Mouse (Mus musculus) kidney, embryonic 15.5 days (tissue): ENCODE data around the gene 9930111J21Rik2. TPM values are rescaled to one million over a fixed set of nuclear protein-coding genes. Genes with fewer than 3 reads are reported as not detected.
"Not testable (repeated sequence)": the region's sequence is repeated elsewhere in the genome, so short reads cannot be mapped to it uniquely, and the experiment has no call there.

Experiments
- ATAC-seq: fragments of 200-750 bp; cut with Nextera tagmentation; replicated peaks from 2 replicates; pipeline ENCODE4 v1.8.0; 2017; ENCODE audit warnings: moderate TSS enrichment; ENCODE audit not compliant: low FRiP score
- H3K27ac ChIP-seq: fragments of 300-500 bp; sonication (generic); 2 replicates; pipeline ENCODE4 v1.5.1; 2015; ENCODE audit warnings: mild to moderate bottlenecking, inconsistent platforms
- H3K27me3 ChIP-seq: fragments of 300-500 bp; sonication (generic); 2 replicates; pipeline ENCODE4 v1.6.1; 2015; ENCODE audit warnings: inconsistent platforms
- H3K36me3 ChIP-seq: fragments of 300-500 bp; sonication (generic); 2 replicates; pipeline ENCODE4 v1.6.1; 2015; ENCODE audit warnings: inconsistent platforms
- H3K4me1 ChIP-seq: fragments of 300-500 bp; sonication (generic); 2 replicates; pipeline ENCODE4 v1.6.1; 2015; ENCODE audit warnings: inconsistent platforms
- H3K4me2 ChIP-seq: fragments of 300-500 bp; sonication (generic); 2 replicates; pipeline ENCODE4 v1.6.1; 2015; ENCODE audit warnings: moderate library complexity, mild to moderate bottlenecking, inconsistent platforms
- H3K4me3 ChIP-seq: fragments of 300-500 bp; sonication (generic); replicated peaks from 2 replicates; pipeline ENCODE4 v1.5.1; 2015; ENCODE audit warnings: mild to moderate bottlenecking, inconsistent platforms
- H3K9ac ChIP-seq: fragments of 300-500 bp; sonication (generic); 2 replicates; pipeline ENCODE4 v1.6.1; 2015; ENCODE audit warnings: mild to moderate bottlenecking, inconsistent platforms
- H3K9me3 ChIP-seq: fragments of 300-500 bp; sonication (generic); replicated peaks from 2 replicates; pipeline ENCODE4 v1.6.1; 2016; ENCODE audit warnings: inconsistent platforms
- WGBS: fragments of 180-500 bp; shearing (Covaris S2); methylation state at CpG from one replicate; pipeline ENCODE4 v1.1.7; 2015; ENCODE audit warnings: mixed read lengths; 5-methylcytosine and 5-hydroxymethylcytosine counted together
- polyA plus RNA-seq: library from polyadenylated mRNA; unstranded; fragments of >200 nt; fragmentation: Nextera tagmentation; extraction: Ambion mirVana; gene quantifications from 2 replicates; pipeline ENCODE4 v1.2.1, GENCODE M21; 2015

9930111J21Rik2 gene
- polyA plus RNA-seq, 1 experiment from 2014 or later: 0.93 TPM

DNA sequence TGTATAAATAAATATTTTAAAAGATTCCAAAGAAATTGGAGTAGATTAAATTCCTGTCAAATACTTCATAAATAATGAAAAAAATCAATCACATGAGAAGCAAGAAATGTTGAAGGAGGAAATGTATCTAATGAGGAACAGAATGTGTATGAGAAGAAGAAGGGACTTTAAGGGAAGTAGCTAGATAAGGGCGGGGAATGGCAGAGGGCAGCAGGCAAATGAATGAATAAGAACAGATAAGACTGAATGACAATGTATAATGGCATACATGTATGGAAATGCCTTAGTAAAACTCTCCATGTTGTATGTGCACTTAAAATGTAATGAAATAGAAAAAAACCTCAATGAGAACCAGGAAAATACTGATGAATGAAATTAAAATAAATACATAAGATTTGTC lies 17.3 kb upstream of the 9930111J21Rik2 start:
- Histone ChIP-seq H3K27ac (no peak overlapping the region), H3K4me1 (no peaks in the 10 kb centered on the region), H3K36me3 (no peaks in the 10 kb centered on the region), H3K4me2 (no peak overlapping the region), H3K27me3 (no peaks in the 10 kb centered on the region), H3K4me3 (no peak overlapping the region), H3K9ac (no peak overlapping the region), H3K9me3 (no peaks in the 10 kb centered on the region)
- no peak for ATAC-seq
- 92% methylated on average over 1 of the region's 1 CpGs for WGBS

DNA sequence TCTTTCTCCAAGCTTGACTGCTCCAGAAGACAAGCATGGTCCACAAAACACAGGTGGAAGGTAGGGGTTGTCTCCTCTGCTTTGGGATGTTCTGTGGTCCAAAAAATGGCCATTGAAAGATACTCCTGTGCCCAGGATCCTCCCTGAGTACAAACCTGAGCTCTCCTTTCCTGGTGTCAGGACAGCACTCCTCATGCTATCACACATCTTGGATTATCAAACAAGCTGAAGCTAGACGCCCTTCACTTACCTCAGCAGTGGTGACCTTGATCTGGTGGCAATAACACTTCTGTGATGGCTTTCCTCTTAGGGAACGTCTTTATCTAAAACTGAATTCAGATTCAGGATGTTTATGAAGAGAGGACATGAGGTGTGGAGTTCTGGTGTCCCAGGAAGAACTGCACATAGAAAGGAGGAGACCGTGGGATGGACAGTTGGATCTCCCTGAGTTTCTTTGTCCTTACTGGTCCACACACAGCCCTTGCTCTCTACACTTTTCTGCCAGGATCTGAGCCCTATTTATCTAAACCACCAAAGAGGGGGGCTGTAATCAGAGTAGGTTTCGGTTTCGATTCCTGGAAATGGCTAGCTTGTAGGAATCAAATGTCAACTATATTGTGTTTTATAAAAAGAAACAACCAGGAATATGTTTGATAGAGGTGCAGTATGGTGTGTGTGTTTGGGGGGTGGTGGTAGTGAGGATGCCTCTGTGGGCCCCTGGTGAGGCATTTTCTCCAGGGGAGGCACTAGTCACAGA lies 12.8 kb upstream of the 9930111J21Rik2 start, which contains the start of gene Tgtp2:
TSS of gene Tgtp2 (minus strand) at position 494 of the 757 bp plus-strand sequence.
- H3K4me2 ChIP-seq, H3K27ac ChIP-seq, H3K36me3 ChIP-seq, H3K4me1 ChIP-seq, ATAC-seq, H3K27me3 ChIP-seq, H3K4me3 ChIP-seq, H3K9ac ChIP-seq, H3K9me3 ChIP-seq: not testable (repeated sequence)
- WGBS: 79% methylated on average over 5 of the region's 5 CpGs

DNA sequence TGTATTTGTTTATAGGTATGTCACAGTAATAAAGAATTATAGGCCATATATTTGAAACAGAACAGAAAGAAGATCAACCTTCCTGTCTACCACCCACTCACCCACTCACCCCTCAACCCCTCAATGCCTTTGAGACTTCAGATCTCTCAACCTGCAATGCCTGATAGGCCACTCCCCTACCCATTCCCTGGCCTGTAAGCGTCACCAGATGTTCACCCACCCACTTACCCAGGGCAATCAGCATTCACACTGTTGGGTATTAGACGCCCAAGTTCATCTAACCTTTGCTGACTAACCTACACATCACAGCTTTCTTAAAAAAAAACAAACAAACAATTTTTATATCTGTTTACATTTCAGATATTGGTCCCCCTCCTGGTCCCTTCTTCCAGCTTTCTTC lies 10.8 kb upstream of the 9930111J21Rik2 start:
- H3K27ac ChIP-seq, H3K9ac ChIP-seq, ATAC-seq, H3K4me1 ChIP-seq, H3K36me3 ChIP-seq, H3K27me3 ChIP-seq, H3K4me2 ChIP-seq, H3K9me3 ChIP-seq, H3K4me3 ChIP-seq: not testable (repeated sequence)
- WGBS: 49% methylated on average over 2 of the region's 2 CpGs

DNA sequence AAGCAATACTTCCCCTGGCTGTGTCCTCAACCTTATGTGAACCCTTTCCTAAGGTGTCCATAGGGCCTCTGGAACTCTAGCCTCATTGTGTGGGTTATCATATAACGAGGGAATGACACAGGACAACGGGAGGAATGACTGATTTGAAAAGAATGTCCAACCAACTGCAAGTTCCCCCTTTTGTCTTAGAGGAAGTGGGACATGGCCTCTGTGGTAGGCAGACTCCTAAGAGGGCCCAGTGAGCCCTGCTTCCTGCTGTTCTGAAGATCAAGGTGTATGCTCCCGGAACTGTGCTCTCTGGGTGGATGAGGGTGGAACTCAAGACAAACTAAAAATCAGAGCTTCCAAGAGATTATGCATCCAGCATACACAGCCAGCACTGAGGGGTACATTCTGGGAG lies 9.0 kb upstream of the 9930111J21Rik2 start:
- ATAC-seq, H3K4me2 ChIP-seq, H3K9me3 ChIP-seq, H3K36me3 ChIP-seq, H3K27ac ChIP-seq, H3K27me3 ChIP-seq, H3K9ac ChIP-seq, H3K4me1 ChIP-seq, H3K4me3 ChIP-seq: not testable (repeated sequence)
- WGBS: 61% methylated on average over 2 of the region's 3 CpGs

DNA sequence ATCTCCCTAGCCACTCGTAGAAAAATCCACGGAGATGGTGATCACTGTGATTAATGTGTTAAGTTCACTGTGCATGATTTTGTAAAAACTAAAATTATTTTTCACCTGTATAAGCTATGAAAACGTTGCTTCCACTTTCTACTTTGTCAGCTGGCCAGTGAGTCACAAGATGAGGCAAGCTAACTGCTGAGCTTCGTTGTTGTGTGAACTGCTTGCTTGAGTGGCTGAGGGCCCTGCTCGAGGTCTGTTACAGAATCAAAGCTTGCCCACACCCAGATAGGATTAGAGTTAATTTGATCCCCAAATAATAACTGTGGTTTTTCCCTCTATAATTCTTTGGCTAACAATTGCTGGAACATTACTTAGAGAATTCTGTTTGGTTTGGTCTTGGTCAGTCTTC lies 852 bp upstream of the 9930111J21Rik2 start:
- no CpG with 5 or more reads among the region's 5 CpGs for WGBS
- not testable (repeated sequence) for H3K9ac ChIP-seq, ATAC-seq

DNA sequence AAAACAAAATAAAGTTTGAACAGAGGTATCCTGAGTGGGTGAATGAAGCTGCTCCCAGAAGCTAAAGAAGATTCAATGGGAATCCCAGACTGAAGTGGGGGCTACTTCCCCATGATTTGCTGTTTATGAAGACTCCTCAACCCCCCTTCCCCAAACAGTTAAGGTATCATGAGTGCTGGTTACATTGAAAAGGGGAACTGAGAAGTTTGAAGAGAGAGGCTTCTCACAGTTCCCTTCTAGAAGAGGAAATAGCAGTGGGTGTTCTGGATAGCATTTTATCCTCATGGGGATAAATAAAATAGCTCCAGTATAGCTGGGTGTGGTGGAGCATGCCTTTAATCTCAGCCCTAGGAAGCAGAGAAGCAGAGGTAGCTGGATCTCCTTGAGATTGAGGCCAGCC lies 978 bp downstream of the 9930111J21Rik2 start:
- not testable (repeated sequence) for H3K9ac ChIP-seq, H3K4me1 ChIP-seq, H3K27me3 ChIP-seq, H3K4me3 ChIP-seq, H3K9me3 ChIP-seq, ATAC-seq, H3K27ac ChIP-seq, H3K4me2 ChIP-seq, H3K36me3 ChIP-seq

More for the DNA sequence above, 852 bp upstream of the 9930111J21Rik2 start:
- H3K4me2 ChIP-seq, H3K9me3 ChIP-seq, H3K36me3 ChIP-seq, H3K4me3 ChIP-seq, H3K27ac ChIP-seq, H3K27me3 ChIP-seq, H3K4me1 ChIP-seq: not testable (repeated sequence)

DNA sequence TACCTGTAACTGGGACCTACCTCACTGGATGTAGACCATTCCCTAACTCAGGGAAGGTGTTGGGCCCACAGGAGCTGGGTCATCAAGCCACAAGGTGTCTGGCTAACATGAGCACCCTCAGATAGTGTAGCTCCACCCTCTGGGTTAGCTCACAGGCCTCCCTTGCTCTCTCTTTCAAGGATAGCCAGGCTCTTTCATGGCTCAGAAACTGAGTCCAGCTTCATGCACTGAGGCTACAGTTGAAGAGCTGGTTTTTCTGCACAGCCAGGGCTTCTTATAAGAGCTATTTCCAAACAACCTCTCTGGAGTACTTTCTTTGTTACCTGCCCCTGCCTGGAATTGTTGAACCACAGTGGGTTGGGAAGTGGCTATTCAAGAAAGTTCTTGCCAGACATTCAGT lies 39.0 kb downstream of the 9930111J21Rik2 start:
- H3K4me3 ChIP-seq, H3K4me2 ChIP-seq, H3K27ac ChIP-seq, H3K9ac ChIP-seq, H3K4me1 ChIP-seq, ATAC-seq, H3K27me3 ChIP-seq, H3K9me3 ChIP-seq, H3K36me3 ChIP-seq: not testable (repeated sequence)

DNA sequence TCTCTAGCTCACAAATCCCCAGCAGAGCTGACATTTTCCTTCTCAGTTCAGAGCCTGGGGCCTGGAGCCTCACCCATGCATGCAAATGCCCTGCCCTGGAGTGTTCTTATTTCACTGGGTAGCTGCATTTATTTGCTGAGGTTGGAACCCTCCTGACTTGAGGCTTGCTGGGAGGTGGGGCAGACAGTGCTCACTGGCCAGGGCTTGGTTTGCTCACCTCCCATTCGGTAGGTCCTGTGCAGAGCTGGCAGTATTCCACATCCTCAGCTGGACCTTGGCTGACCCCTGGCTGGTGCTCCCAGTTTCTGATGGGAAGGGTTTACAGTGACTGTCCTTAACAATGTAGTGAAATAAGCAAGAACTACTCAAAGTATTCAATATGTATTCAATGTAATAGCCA lies 44.3 kb downstream of the 9930111J21Rik2 start:
- 29% methylated on average over 1 of the region's 1 CpGs for WGBS
- not testable (repeated sequence) for ATAC-seq, H3K27me3 ChIP-seq, H3K4me2 ChIP-seq, H3K4me1 ChIP-seq, H3K4me3 ChIP-seq, H3K36me3 ChIP-seq, H3K9me3 ChIP-seq, H3K9ac ChIP-seq, H3K27ac ChIP-seq

DNA sequence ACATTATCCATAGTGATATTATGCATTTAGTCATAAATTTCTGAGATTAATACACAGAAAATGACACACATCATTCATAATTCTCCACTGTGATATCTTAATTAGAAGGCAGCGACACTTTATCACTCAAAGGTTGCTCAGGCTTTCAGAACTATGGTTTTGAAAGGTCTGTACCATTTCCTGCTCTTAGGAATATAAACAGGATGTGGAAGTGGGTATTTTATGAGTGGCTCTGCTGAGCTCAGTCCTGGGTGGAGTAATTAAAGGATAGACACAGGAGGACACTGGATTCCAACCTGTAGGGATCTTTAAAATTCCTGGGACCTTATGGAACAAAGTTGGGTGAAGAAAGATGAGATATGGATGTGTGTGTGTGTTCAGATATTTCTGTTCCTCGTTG lies 44.7 kb downstream of the 9930111J21Rik2 start:
- H3K27ac ChIP-seq, H3K4me3 ChIP-seq, H3K4me1 ChIP-seq, ATAC-seq, H3K9ac ChIP-seq, H3K27me3 ChIP-seq, H3K9me3 ChIP-seq, H3K4me2 ChIP-seq, H3K36me3 ChIP-seq: not testable (repeated sequence)
- 60% methylated on average over 2 of the region's 2 CpGs for WGBS

DNA sequence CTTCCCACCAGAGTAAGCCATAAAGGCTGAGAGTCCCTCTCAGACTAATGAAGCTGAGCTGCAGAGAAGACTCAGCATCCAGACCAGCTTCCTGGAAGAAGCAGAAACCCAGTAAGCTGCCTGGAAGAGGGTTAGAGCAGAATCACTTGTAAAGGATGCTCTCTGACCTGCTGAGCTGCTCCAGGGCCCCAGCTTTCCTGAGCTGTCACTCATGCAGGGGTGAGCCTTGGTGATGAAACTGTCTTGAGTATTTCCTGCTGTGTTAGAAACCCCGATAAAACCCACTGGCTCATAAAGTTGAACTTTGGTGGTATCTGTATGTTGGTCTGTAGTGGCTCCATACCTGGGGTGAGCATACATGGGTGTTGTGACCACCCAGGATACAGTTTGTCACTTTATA lies 50.6 kb downstream of the 9930111J21Rik2 start:
- H3K36me3 ChIP-seq, H3K4me2 ChIP-seq, H3K27ac ChIP-seq, H3K9ac ChIP-seq, ATAC-seq, H3K4me3 ChIP-seq, H3K9me3 ChIP-seq, H3K4me1 ChIP-seq, H3K27me3 ChIP-seq: not testable (repeated sequence)
- WGBS: 50% methylated on average over 1 of the region's 1 CpGs

DNA sequence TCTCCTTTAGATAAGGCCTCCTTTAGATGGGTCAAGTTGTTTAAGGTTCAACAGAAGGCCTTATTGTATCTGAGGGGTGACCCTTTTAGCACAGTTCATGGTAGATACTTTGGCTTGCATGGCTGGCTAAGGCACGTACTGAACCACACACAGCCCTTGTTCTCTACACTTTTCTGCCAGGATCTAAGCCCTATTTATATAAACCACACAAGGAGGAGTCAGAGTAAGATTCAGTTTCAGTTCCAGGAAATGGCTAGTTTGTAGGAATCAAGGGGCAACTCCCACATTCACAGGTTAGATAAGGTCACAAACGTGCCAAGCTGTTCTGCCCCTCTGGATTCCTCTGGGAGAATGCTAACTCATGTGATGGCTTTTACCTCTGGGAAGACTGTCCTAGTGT lies 57.0 kb downstream of the 9930111J21Rik2 start, which contains the start of gene Tgtp1:
TSS of gene Tgtp1 (minus strand) at position 155 of the 400 bp plus-strand sequence.
- not testable (repeated sequence) for H3K9ac ChIP-seq, H3K4me3 ChIP-seq, H3K27me3 ChIP-seq, H3K4me2 ChIP-seq, H3K36me3 ChIP-seq, H3K9me3 ChIP-seq
- H3K4me1 ChIP-seq: peaks cover 15% of the 10 kb centered on the region; the same call in 1 of the 2 replicates
- ATAC-seq: peak; percentile 89
- H3K27ac ChIP-seq: peak within 1 kb of the TSS; percentile 63; the same call in 1 of the 2 replicates
- WGBS: 16% methylated on average over 2 of the region's 2 CpGs

DNA sequence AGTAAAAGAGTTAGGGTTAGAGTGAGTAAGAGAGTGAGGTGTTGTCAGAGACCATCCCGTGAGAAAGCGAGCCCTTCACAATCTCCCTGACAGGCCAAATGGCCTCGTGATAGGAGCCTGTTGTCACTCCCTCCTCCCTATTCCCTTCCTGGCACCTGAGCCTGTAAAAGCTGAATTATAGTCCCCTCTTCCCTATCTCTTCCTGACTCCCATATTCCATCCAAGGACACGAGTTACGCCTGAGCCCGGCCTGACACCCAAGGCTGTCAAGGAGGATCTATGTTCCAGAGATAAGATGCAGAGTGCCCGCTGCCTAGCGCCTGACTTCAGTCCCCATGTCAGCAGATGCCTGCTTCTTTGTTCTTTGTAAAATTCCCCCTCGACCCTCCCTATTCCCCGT lies 57.7 kb downstream of the 9930111J21Rik2 start:
- not testable (repeated sequence) for H3K27ac ChIP-seq, H3K4me3 ChIP-seq, H3K27me3 ChIP-seq, ATAC-seq, H3K9me3 ChIP-seq, H3K36me3 ChIP-seq, H3K4me2 ChIP-seq, H3K9ac ChIP-seq
- H3K4me1 ChIP-seq: peaks cover 15% of the 10 kb centered on the region; the same call in 1 of the 2 replicates
- 19% methylated on average over 10 of the region's 10 CpGs for WGBS
